Mouse (Mus musculus) cortical plate, adult 2 months (tissue): ENCODE measurements around the gene Scgb1b30. TPM values are rescaled to one million over a fixed set of nuclear protein-coding genes. Genes with fewer than 3 reads are reported as not detected.
A peak's percentile ranks its signal among the peaks of the same experiment; 100 is the strongest.
"Not testable (repeated sequence)": the region's sequence is repeated elsewhere in the genome, so short reads cannot be mapped to it uniquely, and the experiment has no call there.

ENCODE experiments used
- H3K27ac ChIP-seq: fragments of 200-500 bp; 2 replicates; pipeline ENCODE4 v1.5.1; 2012; ENCODE audit warnings: low read length, control low read depth, inconsistent platforms; ENCODE audit not compliant: insufficient read depth
- H3K4me1 ChIP-seq: fragments of 200-500 bp; 2 replicates; pipeline ENCODE4 v1.6.1; 2011; ENCODE audit warnings: low read length; ENCODE audit not compliant: control insufficient read depth, insufficient read depth
- H3K4me3 ChIP-seq: fragments of 200-500 bp; 2 replicates; pipeline ENCODE4 v1.5.1; 2011; ENCODE audit warnings: mild to moderate bottlenecking, low read length, control low read depth; ENCODE audit not compliant: insufficient read depth
- CTCF ChIP-seq: fragments of 200-500 bp; IDR thresholded peaks from 2 replicates; pipeline ENCODE4 v1.5.1; 2011; ENCODE audit warnings: mild to moderate bottlenecking, control low read depth, low read length; ENCODE audit not compliant: insufficient read depth; ENCODE audit errors: extremely low read depth
- POLR2A ChIP-seq: fragments of 200-500 bp; IDR thresholded peaks from 2 replicates; pipeline ENCODE4 v1.6.1; 2011; ENCODE audit warnings: mild to moderate bottlenecking, low read length, control low read depth; ENCODE audit not compliant: insufficient read depth; ENCODE audit errors: extremely low read depth
- polyA plus RNA-seq: library from polyadenylated mRNA; depleted of rRNA; stranded (reverse); fragments of >200 nt; gene quantifications from 2 replicates; pipeline ENCODE4 v1.2.3, GENCODE M21; 2012; rRNA removed

Scgb1b30 gene
- polyA plus RNA-seq, result not detected in 2 replicates

DNA sequence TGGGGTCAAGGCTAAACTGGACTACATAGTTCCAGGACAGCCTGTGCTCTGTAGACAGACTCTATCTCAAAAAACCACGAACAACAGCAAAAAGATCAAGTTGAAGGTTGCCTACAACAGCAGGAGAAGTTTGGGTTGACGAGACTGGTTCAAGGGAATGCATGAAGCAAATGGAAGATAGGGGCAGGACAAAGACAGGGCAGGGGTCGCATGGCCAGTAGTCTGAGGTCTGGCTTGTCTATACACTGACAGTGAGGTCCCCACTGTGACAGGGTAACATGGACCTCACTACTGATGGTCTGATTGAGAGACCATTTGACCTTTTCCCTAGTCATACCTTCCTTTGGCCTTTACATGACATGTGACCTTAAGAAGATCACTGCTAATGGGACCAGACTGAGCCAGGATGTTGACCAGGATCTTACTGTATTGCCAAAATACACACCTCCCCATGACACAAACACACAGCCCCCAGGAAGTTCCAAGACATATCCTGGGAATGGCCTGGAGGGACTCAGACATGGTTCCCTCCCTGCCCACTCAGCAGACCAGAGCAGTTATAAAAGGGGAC lies at the start of gene Scgb1b30:
Gene Scgb1b30, plus strand, starts transcription at position 521 of the 571 bp plus-strand sequence.
- no peak within 1 kb of the TSS for H3K27ac ChIP-seq
- no peaks in the 10 kb centered on the region for H3K4me1 ChIP-seq
- TF ChIP-seq CTCF (no peak), POLR2A (no peak)
- no peak within 1 kb of the TSS for H3K4me3 ChIP-seq

DNA sequence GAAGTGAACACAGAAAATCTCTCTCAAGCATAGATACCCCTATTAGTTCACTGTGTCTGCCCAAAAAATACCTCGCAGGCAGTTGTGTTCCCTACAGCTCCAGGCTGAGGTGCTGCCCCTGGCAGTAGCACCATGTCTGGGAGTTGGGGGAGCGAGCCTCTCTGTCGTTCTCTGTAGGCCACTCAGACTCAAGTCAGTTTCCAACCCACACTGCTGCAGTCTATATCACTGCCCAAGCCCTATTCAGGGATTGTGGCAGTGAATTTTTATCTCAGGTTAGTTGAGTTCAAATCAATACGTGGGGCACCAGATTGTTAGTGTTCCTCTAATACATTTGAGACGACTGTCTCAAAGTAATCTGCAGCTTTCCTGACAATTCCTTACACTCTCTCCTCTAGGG lies 27.1 kb upstream of the Scgb1b30 start:
- H3K4me3 ChIP-seq, H3K27ac ChIP-seq: not testable (repeated sequence)

DNA sequence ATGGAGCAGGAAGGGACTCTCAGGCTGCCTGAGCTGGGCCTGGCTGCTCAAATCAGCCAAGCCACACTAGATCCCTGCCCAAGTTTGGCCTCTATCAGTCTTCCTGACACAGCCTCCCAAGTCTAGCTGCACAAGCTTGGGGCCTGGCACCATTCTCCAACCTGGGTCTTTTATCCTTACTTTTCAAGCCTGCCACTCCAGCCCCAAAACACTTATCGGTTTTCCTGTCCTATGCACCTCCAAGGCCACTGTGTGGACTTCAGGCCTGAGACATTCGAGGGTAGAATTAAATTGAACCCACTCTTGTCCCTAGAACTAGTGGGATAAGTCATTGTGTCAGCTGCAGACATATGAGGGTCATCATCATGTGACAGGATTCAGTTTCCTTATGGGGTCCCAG lies 4.8 kb downstream of the Scgb1b30 start:
- TF ChIP-seq CTCF (no peak), POLR2A (no peak)
- H3K27ac ChIP-seq, result no peak overlapping the region
- H3K4me3 ChIP-seq, result no peak overlapping the region
- H3K4me1 ChIP-seq, result no peaks in the 10 kb centered on the region

More for the DNA sequence above, 27.1 kb upstream of the Scgb1b30 start:
- not testable (repeated sequence) for H3K4me1 ChIP-seq

DNA sequence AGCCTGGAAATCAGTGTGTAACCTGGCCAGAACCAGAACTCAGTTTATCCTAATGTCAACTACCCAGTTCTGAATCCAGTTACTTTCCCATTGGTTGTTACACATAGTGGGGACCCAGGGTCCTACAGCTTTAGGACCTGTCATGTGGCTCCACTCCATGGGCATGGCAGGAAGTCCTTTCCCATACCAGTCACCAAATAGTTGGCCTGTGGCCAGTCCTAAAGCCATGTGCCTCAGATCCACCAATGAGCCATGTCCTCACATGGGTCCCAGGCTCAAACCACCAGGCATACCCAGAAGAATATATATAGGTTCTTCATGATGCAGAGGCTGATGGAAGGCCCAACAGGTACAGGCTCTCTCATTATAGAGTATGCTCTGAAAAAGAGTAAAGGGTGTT lies 6.0 kb downstream of the Scgb1b30 start:
- Histone ChIP-seq H3K4me3 (no peak overlapping the region), H3K4me1 (no peaks in the 10 kb centered on the region), H3K27ac (no peak overlapping the region)
- TF ChIP-seq CTCF (no peak), POLR2A (no peak)

DNA sequence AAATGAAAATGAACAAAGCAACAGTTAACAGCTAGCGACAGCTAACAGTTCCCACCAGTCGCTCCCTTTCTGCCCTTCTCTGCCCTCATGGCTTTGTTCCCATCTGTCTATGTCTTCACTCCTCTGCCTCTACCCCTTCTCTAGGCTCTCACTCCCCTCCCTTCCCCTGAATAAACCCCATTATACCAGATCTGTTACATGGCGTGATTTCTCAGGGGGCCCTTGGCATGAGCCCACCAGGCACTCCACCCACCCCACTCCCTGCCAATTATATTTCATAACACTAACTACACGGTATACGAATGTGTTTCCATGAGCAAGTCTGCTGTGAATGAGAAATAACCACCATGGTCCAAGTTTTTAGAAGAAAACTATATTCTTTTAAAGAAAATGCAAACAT lies 14.0 kb downstream of the Scgb1b30 start:
- Histone ChIP-seq H3K4me3 (no peak overlapping the region), H3K4me1 (no peaks in the 10 kb centered on the region), H3K27ac (no peak overlapping the region)
- TF ChIP-seq POLR2A (no peak), CTCF (no peak)

DNA sequence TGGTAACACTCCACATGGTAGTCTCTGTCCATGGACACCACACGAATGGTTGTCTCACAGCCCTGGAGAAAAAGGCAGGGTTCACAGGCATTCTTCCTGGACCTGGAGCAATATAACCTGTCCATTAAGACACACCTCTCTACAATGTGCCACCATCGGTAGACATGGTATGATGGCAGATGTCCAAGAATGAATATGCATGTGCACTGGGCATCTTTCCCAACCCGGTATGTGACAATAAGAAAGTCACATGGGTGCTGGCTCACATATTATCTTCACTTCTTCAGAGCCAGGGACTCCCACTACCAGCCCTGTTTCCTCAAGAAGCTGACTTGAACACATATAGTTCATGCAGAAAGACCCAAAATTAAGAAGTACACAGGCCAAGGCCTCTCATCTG lies 21.4 kb downstream of the Scgb1b30 start:
- H3K27ac ChIP-seq, result no peak overlapping the region
- TF ChIP-seq POLR2A, result no peak
- TF ChIP-seq CTCF, result no peak
- H3K4me1 ChIP-seq, result no peaks in the 10 kb centered on the region
- no peak overlapping the region for H3K4me3 ChIP-seq

DNA sequence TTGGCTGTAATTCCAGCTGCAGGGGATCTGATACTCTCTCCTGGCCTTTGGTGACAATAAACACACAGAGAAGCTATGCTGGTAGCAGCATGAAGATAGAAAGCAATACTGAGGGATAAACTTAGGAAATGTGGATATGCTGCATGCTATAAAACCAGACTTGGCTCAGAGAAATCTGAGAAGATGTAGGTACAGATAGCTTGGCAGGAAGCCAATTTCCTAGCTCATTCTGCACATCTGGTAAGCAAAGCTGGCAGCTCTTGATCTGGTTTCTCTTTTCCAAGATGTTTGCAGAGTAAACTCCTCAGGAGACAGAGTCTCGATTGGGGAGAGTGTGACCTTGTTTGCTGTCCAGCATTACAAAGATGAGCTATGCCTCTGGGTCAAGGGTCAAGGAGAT lies 25.4 kb downstream of the Scgb1b30 start:
- H3K4me3 ChIP-seq, H3K27ac ChIP-seq, H3K4me1 ChIP-seq: not testable (repeated sequence)

DNA sequence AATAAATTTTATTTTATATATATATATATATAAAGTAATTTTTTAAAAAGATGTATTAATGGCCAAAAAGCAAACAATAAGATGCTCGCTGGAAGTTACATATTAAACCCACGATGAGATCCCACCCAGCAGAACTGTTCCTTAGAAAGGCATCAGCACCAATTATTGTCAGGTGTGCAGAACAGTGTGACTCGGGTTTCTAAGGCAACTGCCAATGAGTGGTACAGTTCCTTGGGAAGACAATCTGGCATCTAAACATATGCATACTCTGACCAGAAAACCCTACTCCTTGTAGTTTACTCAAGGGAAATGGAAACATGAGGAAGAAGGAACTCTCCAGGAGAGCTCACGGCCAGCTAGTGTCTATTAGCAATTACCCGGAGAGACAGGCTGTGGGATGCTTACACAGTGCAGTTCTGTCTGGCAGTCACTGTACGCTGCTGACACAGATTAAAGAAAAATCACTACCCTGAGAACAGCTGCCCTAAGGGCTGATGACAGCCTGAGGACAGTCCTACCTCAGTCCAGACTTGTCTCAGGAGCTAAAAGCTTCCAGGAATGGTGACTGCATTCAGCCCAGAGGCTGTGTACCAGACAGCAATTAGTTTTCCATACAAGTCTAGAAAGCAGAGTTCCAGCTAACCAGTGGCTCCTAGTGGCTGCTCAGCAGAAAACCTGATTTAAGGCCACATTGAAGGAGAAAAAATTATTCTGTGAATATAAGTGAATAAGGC lies 27.9 kb downstream of the Scgb1b30 start:
- H3K4me1 ChIP-seq, result no peaks in the 10 kb centered on the region
- H3K4me3 ChIP-seq, result no peak overlapping the region
- TF ChIP-seq POLR2A (no peak), CTCF (peak; percentile 34; the same call in 1 of the 2 replicates)
- no peak overlapping the region for H3K27ac ChIP-seq

DNA sequence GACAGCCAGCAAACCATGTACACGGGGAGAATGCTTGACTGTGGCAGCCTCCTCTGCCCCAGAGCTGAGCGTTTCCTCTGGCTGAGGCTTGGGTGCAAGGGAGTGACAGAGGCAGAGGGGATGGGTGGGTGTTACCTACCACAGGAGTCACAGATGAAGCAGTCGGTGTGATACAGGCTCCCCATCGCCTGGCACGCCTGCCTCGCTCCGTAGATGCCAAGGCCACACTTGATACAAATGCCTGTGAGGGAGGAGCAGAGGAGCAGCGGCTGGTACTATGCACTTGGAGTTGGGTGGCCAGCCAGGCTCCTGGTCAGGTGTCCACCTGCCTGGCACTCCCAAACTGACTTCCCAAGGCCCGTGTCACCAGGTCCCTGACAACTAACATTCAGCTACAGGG lies 30.1 kb downstream of the Scgb1b30 start:
- no peak for TF ChIP-seq POLR2A
- TF ChIP-seq CTCF, result no peak
- Histone ChIP-seq H3K4me1 (no peaks in the 10 kb centered on the region), H3K27ac (no peak overlapping the region), H3K4me3 (no peak overlapping the region)

DNA sequence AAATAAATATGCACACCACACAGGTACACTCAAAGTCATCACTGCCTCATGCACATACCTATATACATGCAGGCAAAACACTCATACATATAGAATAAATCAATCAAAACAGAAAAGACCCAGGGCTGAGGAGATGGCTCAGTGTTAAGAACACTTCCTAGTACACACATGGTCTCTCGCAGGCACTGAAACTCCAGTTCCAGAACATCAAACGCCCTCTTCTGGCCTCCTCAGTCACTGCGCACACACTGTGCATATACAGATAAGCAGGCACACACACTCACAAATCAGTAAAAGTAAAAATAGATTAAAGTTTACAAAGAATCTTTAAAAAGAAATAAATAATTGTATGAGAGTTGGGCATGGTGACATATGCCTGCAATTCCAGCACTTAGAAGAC lies 31.1 kb downstream of the Scgb1b30 start:
- no peak overlapping the region for H3K4me3 ChIP-seq
- TF ChIP-seq POLR2A, result no peak
- TF ChIP-seq CTCF, result no peak
- no peak overlapping the region for H3K27ac ChIP-seq
- no peaks in the 10 kb centered on the region for H3K4me1 ChIP-seq
